In the genomic region with DNA sequence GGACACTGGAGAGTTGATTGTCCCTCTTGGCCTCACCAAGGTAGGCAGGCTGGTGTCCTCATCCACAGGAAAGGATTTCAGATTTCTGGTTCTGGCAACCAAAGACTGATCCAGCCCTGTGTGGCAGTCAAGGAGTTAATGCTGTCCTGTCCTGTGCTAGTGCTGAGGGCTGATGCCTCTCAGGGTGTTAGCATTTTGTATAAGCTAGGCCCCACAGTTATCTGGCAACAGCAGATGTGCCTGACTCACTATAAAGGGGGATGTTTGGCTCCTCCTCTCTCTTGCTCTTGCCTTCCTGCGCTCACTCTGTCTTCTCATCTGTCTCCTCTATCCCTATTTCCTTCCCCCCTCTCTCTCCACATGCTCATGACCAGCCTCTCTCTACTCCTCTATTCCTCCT, we compare ENCODE assay signal across 18 mouse cellular contexts.
DNase-seq lines count a peak whose midpoint lies in the region; ATAC-seq lines count a peak whose summit lies in the region.
"Had no signal": no experiment of that assay in that cellular context is flagged by ENCODE, and none has a peak within 500 bp of the region (broad histone marks: within the 10 kb centered on the region; RNA-seq: fewer than 3 reads in every experiment).

No protein-coding gene starts in this region.

- peak; percentile 76 for DNase-seq in c-Kit-positive CD71-positive TER-119-negative erythroid progenitor cells, embryonic 14.5 days (ENCODE audit: low read depth)
- DNase-seq in liver, embryonic 13.5 days: peak; percentile 77
- peak; percentile 61 to 62 for DNase-seq in spleen, postnatal 4 days (ENCODE audit: low spot score in 2 of 2)
- no peak for DNase-seq in adrenal gland, adult 2 months
- no peak for DNase-seq in gastrocnemius, postnatal 25 days
- DNase-seq: adrenal gland, postnatal 36 days; cerebellum, adult 11-12 months; kidney, adult 8-10 months; kidney, postnatal 4 days; layer of hippocampus, postnatal 36 days had no signal

- WGBS in liver, embryonic 13.5 days (ENCODE audit: insufficient replicate concordance): 15% methylated on average over 1 of the region's 1 CpGs
- WGBS in forebrain, embryonic 15.5 days: 64% methylated on average over 1 of the region's 1 CpGs

- peaks cover 10% of the 10 kb centered on the region for H3K27me3 ChIP-seq in megakaryocyte, embryonic 14.5 days (replicated peaks)
- H3K27me3 ChIP-seq in liver, embryonic 13.5 days: no peaks in the 10 kb centered on the region
- H3K27me3 ChIP-seq in forebrain, embryonic 15.5 days: no peaks in the 10 kb centered on the region
- H3K27me3 ChIP-seq: embryonic facial prominence, embryonic 13.5 days; hindbrain, embryonic 15.5 days; lung, embryonic 15.5 days; neural tube, embryonic 13.5 days had no signal

- ATAC-seq in megakaryocyte, adult 5-6 weeks (ENCODE audit: poor library complexity, severe bottlenecking): no peak
- peak; percentile 96 for ATAC-seq in liver, embryonic 13.5 days (ENCODE audit: low read depth)
- ATAC-seq in forebrain, embryonic 15.5 days (replicated peaks): no peak

- no peaks in the 10 kb centered on the region for H3K9me3 ChIP-seq in megakaryocyte, embryonic 14.5 days
- no peaks in the 10 kb centered on the region for H3K9me3 ChIP-seq in liver, embryonic 13.5 days (replicated peaks)
- no peaks in the 10 kb centered on the region for H3K9me3 ChIP-seq in forebrain, embryonic 15.5 days
- H3K9me3 ChIP-seq: embryonic facial prominence, embryonic 13.5 days; forebrain, embryonic 12.5 days; hindbrain, embryonic 15.5 days; lung, embryonic 15.5 days; neural tube, embryonic 13.5 days had no signal

- peak overlapping the region; percentile 56 for H3K4me2 ChIP-seq in liver, embryonic 13.5 days
- H3K4me2 ChIP-seq in forebrain, embryonic 15.5 days (replicated peaks): no peak overlapping the region
- H3K4me2 ChIP-seq: embryonic facial prominence, embryonic 13.5 days; forebrain, embryonic 12.5 days; hindbrain, embryonic 15.5 days; lung, embryonic 15.5 days; neural tube, embryonic 13.5 days had no signal

- no peaks in the 10 kb centered on the region for H3K36me3 ChIP-seq in megakaryocyte, embryonic 14.5 days (replicated peaks; ENCODE audit: low read length)
- no peaks in the 10 kb centered on the region for H3K36me3 ChIP-seq in liver, embryonic 13.5 days
- no peaks in the 10 kb centered on the region for H3K36me3 ChIP-seq in forebrain, embryonic 15.5 days
- H3K36me3 ChIP-seq: embryonic facial prominence, embryonic 13.5 days; forebrain, embryonic 12.5 days; hindbrain, embryonic 15.5 days; lung, embryonic 15.5 days; neural tube, embryonic 13.5 days had no signal

- H3K4me1 ChIP-seq in megakaryocyte, embryonic 14.5 days: peaks cover 23% of the 10 kb centered on the region
- H3K4me1 ChIP-seq in liver, embryonic 13.5 days (replicated peaks): peaks cover 43% of the 10 kb centered on the region
- H3K4me1 ChIP-seq in forebrain, embryonic 15.5 days: no peaks in the 10 kb centered on the region
- H3K4me1 ChIP-seq: embryonic facial prominence, embryonic 13.5 days; forebrain, embryonic 12.5 days; hindbrain, embryonic 15.5 days; lung, embryonic 15.5 days; neural tube, embryonic 13.5 days had no signal

- H3K4me3 ChIP-seq in megakaryocyte, embryonic 14.5 days (replicated peaks): peak overlapping the region; percentile 38
- peak overlapping the region; percentile 31 for H3K4me3 ChIP-seq in liver, embryonic 13.5 days (replicated peaks)
- H3K4me3 ChIP-seq in forebrain, embryonic 15.5 days: no peak overlapping the region
- H3K4me3 ChIP-seq: embryonic facial prominence, embryonic 13.5 days; forebrain, embryonic 12.5 days; hindbrain, embryonic 15.5 days; lung, embryonic 15.5 days; neural tube, embryonic 13.5 days had no signal

- H3K9ac ChIP-seq in liver, embryonic 13.5 days: peak overlapping the region; percentile 44
- no peak overlapping the region for H3K9ac ChIP-seq in forebrain, embryonic 15.5 days (replicated peaks)
- H3K9ac ChIP-seq: embryonic facial prominence, embryonic 13.5 days; forebrain, embryonic 12.5 days; hindbrain, embryonic 15.5 days; lung, embryonic 15.5 days; neural tube, embryonic 13.5 days had no signal

- peak overlapping the region; percentile 94 for H3K27ac ChIP-seq in liver, embryonic 13.5 days
- no peak overlapping the region for H3K27ac ChIP-seq in forebrain, embryonic 15.5 days (replicated peaks)
- H3K27ac ChIP-seq: embryonic facial prominence, embryonic 13.5 days; forebrain, embryonic 12.5 days; hindbrain, embryonic 15.5 days; lung, embryonic 15.5 days; neural tube, embryonic 13.5 days had no signal

Comparison
In these comparisons a context has a peak if more than half of its experiments do, and no peak if none do; other contexts are left out.
1. DNase-seq: peak in c-Kit-positive CD71-positive TER-119-negative erythroid progenitor cells, embryonic 14.5 days (single experiment), liver, embryonic 13.5 days (single experiment) and spleen, postnatal 4 days (2 of 2); none in adrenal gland, adult 2 months (single experiment) and gastrocnemius, postnatal 25 days (single experiment).